Mouse (Mus musculus): ENCODE results near the gene Hes7. TPM values are rescaled to one million over a fixed set of nuclear protein-coding genes. Genes with fewer than 3 reads are reported as not detected.

Gene Hes7
- total and polyA plus RNA-seq, 3 experiments: 0.08 to 1.4 TPM; not detected in 1

DNA sequence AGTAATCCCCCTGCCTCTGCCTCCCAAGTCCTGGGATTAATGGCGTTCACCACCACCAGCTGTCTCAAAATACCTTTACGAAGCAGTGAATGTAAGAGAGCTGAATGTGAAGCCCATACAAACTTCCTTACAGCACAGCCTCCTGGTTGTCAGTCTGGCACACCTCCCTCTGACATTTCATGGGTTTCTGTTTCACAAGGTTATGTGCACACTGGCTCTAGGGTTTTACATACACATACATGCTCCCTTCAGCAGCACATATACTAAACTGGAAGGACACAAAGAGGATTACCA is 45.5 kb upstream of the Hes7 start:
- no peak overlapping the region for H3K9ac ChIP-seq (ENCODE audit: control insufficient read depth, low read depth, low read length, poor library complexity, severe bottlenecking)

DNA sequence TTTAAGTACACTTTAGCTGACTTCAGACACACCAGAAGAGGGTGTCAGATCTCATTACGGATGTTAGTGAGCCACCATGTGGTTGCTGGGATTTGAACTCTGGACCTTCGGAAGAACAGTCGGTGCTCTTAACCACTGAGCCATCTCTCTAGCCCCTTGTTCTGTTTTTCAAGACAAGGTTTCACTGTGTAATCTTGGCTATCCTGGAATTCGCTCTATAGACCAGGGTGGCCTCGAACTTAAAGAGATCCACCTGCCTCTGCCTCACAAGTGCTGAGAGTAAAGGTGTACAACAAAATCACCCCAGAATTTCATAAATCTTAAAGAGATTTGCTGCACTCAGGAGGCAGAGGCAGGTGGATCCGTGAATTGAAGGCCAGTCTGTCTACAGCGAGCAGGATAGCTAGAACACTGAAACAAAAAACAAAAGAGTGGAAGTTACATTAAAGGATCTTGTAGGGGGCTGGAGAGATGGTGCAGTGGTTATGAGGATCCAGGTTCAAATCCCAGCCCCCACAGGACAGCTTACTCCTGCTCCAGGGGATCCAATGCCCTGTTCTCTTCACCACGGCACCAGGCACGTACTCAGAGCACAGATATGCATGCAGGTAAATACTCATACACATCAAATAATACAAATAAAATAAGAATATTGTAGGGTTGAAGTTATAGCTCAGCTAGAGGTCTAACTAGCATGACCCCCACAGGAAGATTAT is 44.3 kb upstream of the Hes7 start:
- peaks cover 0 to 12% of the 10 kb centered on the region in 2 experiments; a peak in 3 of 4 replicates for H3K4me1 ChIP-seq (ENCODE audit: control insufficient read depth in 1 of 2, insufficient read depth in 2 of 2, low read length in 2 of 2)
- TF ChIP-seq GABPA (IDR thresholded peaks at IDR 0.05; ENCODE audit: low read depth, low read length) (no peak), CHD1 (IDR thresholded peaks at IDR 0.05; ENCODE audit: low read depth, low read length) (no peak), USF2 (IDR thresholded peaks at IDR 0.05; ENCODE audit: borderline replicate concordance in 1 of 2, insufficient read depth in 1 of 2, low read depth in 1 of 2, low read length in 2 of 2) (no peak)
- H3K36me3 ChIP-seq (ENCODE audit: control insufficient read depth in 1 of 2, insufficient read depth in 2 of 2, low read length in 2 of 2): peaks cover 0 to 3% of the 10 kb centered on the region in 2 experiments; a peak in 1 of 4 replicates

More for the DNA sequence above, 45.5 kb upstream of the Hes7 start:
- Histone ChIP-seq H3K27ac (ENCODE audit: control insufficient read depth, low read depth, low read length) (no peak overlapping the region), H3K27me3 (ENCODE audit: control insufficient read depth in 1 of 2, insufficient read depth in 2 of 2, low read length in 2 of 2) (no peaks in the 10 kb centered on the region), H3K4me3 (ENCODE audit: control insufficient read depth in 1 of 2, insufficient read depth in 1 of 2, low read depth in 2 of 2, low read length in 2 of 2) (no peak overlapping the region), H3K36me3 (ENCODE audit: control insufficient read depth in 1 of 2, insufficient read depth in 2 of 2, low read length in 2 of 2) (peaks cover 0 to 3% of the 10 kb centered on the region in 2 experiments; a peak in 1 of 4 replicates), H3K9me3 (replicated peaks; ENCODE audit: insufficient read depth, low read length) (no peaks in the 10 kb centered on the region), H3K79me2 (ENCODE audit: control insufficient read depth, insufficient read depth, low read length, poor library complexity) (peaks cover 5% of the 10 kb centered on the region; the same call in 1 of the 2 replicates), H3K4me1 (ENCODE audit: control insufficient read depth in 1 of 2, insufficient read depth in 2 of 2, low read length in 2 of 2) (peaks cover 0 to 14% of the 10 kb centered on the region in 2 experiments; a peak in 3 of 4 replicates)
- DNase-seq (ENCODE audit: low read depth, low spot score): no peak
- TF ChIP-seq USF2 (IDR thresholded peaks at IDR 0.05; ENCODE audit: borderline replicate concordance in 1 of 2, insufficient read depth in 1 of 2, low read depth in 1 of 2, low read length in 2 of 2): no peak
- TF ChIP-seq NRF1 (IDR thresholded peaks at IDR 0.05; ENCODE audit: insufficient read depth, low read depth, low read length, poor library complexity, severe bottlenecking): no peak
- peak; percentile 69; the same call in 1 of the 2 replicates for TF ChIP-seq TBP (IDR thresholded peaks at IDR 0.05; ENCODE audit: low read depth, low read length)
- no peak for TF ChIP-seq ZNF384 (IDR thresholded peaks at IDR 0.05; ENCODE audit: low read depth, low read length)

DNA sequence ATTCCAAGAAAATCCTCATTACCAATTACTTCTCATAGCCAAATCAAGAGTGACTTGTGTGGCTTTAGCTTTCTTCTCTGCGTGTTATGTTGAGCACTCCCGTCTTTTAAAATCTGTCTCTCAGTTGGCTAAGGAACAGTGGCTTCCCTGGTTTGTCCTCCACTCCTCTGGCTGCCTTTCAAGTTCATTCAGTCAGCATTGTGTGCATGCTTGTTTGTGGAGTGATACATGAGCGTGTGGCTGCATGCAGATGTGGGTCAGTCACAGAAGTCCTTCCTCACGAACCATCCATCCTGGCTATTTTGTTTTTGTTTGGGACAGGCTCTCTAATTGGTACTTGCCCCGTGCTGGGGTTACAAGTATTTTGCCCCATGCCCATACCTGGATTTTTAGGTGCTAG is 43.6 kb upstream of the Hes7 start:
- no peaks in the 10 kb centered on the region for H3K9me3 ChIP-seq (replicated peaks; ENCODE audit: insufficient read depth, low read length)
- H3K36me3 ChIP-seq (ENCODE audit: control insufficient read depth in 1 of 2, insufficient read depth in 2 of 2, low read length in 2 of 2): peaks cover 0 to 3% of the 10 kb centered on the region in 2 experiments; a peak in 1 of 4 replicates
- H3K9ac ChIP-seq (ENCODE audit: control insufficient read depth, low read depth, low read length, poor library complexity, severe bottlenecking): no peak overlapping the region
- no peaks in the 10 kb centered on the region for H3K79me2 ChIP-seq (ENCODE audit: control insufficient read depth, insufficient read depth, low read length, poor library complexity)
- H3K27me3 ChIP-seq (ENCODE audit: control insufficient read depth in 1 of 2, insufficient read depth in 2 of 2, low read length in 2 of 2): no peaks in the 10 kb centered on the region
- TF ChIP-seq UBTF (IDR thresholded peaks at IDR 0.05; ENCODE audit: borderline replicate concordance, insufficient read depth, low read depth, low read length): no peak
- TF ChIP-seq TAL1 (IDR thresholded peaks at IDR 0.05; ENCODE audit: low read length): no peak
- no peak for TF ChIP-seq KAT2A (conservative IDR thresholded peaks at IDR 0.05; ENCODE audit: low read depth, low read length)
- TF ChIP-seq MXI1 (IDR thresholded peaks at IDR 0.05; ENCODE audit: low read depth, low read length): no peak
- no peak for TF ChIP-seq SMC3 (IDR thresholded peaks at IDR 0.05; ENCODE audit: low read depth, low read length)
- no peak for TF ChIP-seq MAZ (IDR thresholded peaks at IDR 0.05; ENCODE audit: low read depth, low read length)
- TF ChIP-seq CTCF (IDR thresholded peaks at IDR 0.05 in 2 of 3, conservative IDR thresholded peaks at IDR 0.05 in 1 of 3; ENCODE audit: control insufficient read depth in 1 of 3, insufficient read depth in 1 of 3, low read depth in 2 of 3, low read length in 3 of 3, poor library complexity in 1 of 3, severe bottlenecking in 1 of 3): no peak
- no peak for TF ChIP-seq ZNF384 (IDR thresholded peaks at IDR 0.05; ENCODE audit: low read depth, low read length)
- TF ChIP-seq CHD2 (IDR thresholded peaks at IDR 0.05; ENCODE audit: low read length): no peak
- TF ChIP-seq MYC (IDR thresholded peaks at IDR 0.05; ENCODE audit: low read depth, low read length): no peak
- TF ChIP-seq ZC3H11A (IDR thresholded peaks at IDR 0.05; ENCODE audit: low read depth, low read length): no peak
- no peak for TF ChIP-seq MAFK (IDR thresholded peaks at IDR 0.05; ENCODE audit: borderline replicate concordance, low read depth, low read length)
- no peak for TF ChIP-seq RCOR1 (IDR thresholded peaks at IDR 0.05; ENCODE audit: low read depth, low read length)
- H3K4me3 ChIP-seq (ENCODE audit: control insufficient read depth in 1 of 2, insufficient read depth in 1 of 2, low read depth in 2 of 2, low read length in 2 of 2): no peak overlapping the region
- H3K4me1 ChIP-seq (ENCODE audit: control insufficient read depth in 1 of 2, insufficient read depth in 2 of 2, low read length in 2 of 2): peaks cover 0 to 12% of the 10 kb centered on the region in 2 experiments; a peak in 3 of 4 replicates
- H3K27ac ChIP-seq (ENCODE audit: control insufficient read depth, low read depth, low read length): no peak overlapping the region
- DNase-seq (ENCODE audit: low read depth, low spot score): no peak

More for the DNA sequence above, 44.3 kb upstream of the Hes7 start:
- no peak overlapping the region for H3K9ac ChIP-seq (ENCODE audit: control insufficient read depth, low read depth, low read length, poor library complexity, severe bottlenecking)
- no peaks in the 10 kb centered on the region for H3K27me3 ChIP-seq (ENCODE audit: control insufficient read depth in 1 of 2, insufficient read depth in 2 of 2, low read length in 2 of 2)
- no peaks in the 10 kb centered on the region for H3K9me3 ChIP-seq (replicated peaks; ENCODE audit: insufficient read depth, low read length)
- DNase-seq (ENCODE audit: low read depth, low spot score): no peak
- peaks cover 3% of the 10 kb centered on the region; the same call in 1 of the 2 replicates for H3K79me2 ChIP-seq (ENCODE audit: control insufficient read depth, insufficient read depth, low read length, poor library complexity)
- H3K4me3 ChIP-seq (ENCODE audit: control insufficient read depth in 1 of 2, insufficient read depth in 1 of 2, low read depth in 2 of 2, low read length in 2 of 2): no peak overlapping the region
- H3K27ac ChIP-seq (ENCODE audit: control insufficient read depth, low read depth, low read length): no peak overlapping the region
